Mouse (Mus musculus): Measurements from ENCODE around the gene Tbx6.
"Not testable (repeated sequence)": the region's sequence is repeated elsewhere in the genome, so short reads cannot be mapped to it uniquely, and the experiment has no call there.

The Tbx6 gene

GRCm38 (mm10) chr7:126770784-126771183 is 10.5 kb upstream of the Tbx6 start:
- no peak for DNase-seq

GRCm38 (mm10) chr7:126773351-126773750 is 7.9 kb upstream of the Tbx6 start:
- DNase-seq, result no peak

GRCm38 (mm10) chr7:126774463-126774862 is 6.8 kb upstream of the Tbx6 start:
- DNase-seq, result no peak

- no peak for DNase-seq
Observed at GRCm38 (mm10) chr7:126775185-126775977, 5.9 kb upstream of the Tbx6 start.

GRCm38 (mm10) chr7:126775978-126776234 is 5.4 kb upstream of the Tbx6 start:
- no peak for DNase-seq

- DNase-seq, result peak; percentile 97
Observed at GRCm38 (mm10) chr7:126776598-126777057, 4.7 kb upstream of the Tbx6 start, which contains the start of gene Ypel3. Gene Ypel3 (plus strand): TSS chr7:126776955.

GRCm38 (mm10) chr7:126777476-126777875 is 3.8 kb upstream of the Tbx6 start:
- peak; percentile 57 for DNase-seq

- no peak for DNase-seq
Observed at GRCm38 (mm10) chr7:126778147-126778546, 3.1 kb upstream of the Tbx6 start.

- DNase-seq, result not testable (repeated sequence)
Observed at GRCm38 (mm10) chr7:126779101-126779500, 2.2 kb upstream of the Tbx6 start.

GRCm38 (mm10) chr7:126779983-126780970 is 1.0 kb upstream of the Tbx6 start:
- peak; percentile 89 for DNase-seq

- no peak for DNase-seq
Observed at GRCm38 (mm10) chr7:126781661-126782370, 533 bp downstream of the Tbx6 start.

- DNase-seq, result no peak
Observed at GRCm38 (mm10) chr7:126782693-126783092, 1.4 kb downstream of the Tbx6 start.

GRCm38 (mm10) chr7:126784469-126784868 is 3.2 kb downstream of the Tbx6 start:
- no peak for DNase-seq

GRCm38 (mm10) chr7:126785056-126785455 is 3.8 kb downstream of the Tbx6 start:
- DNase-seq, result no peak

- DNase-seq, result no peak
Observed at GRCm38 (mm10) chr7:126786142-126786541, 4.9 kb downstream of the Tbx6 start.

- DNase-seq, result no peak
Observed at GRCm38 (mm10) chr7:126789141-126789540, 7.9 kb downstream of the Tbx6 start.

GRCm38 (mm10) chr7:126791851-126792720 is 10.8 kb downstream of the Tbx6 start, which contains the start of gene Ppp4c:
Gene Ppp4c (minus strand): TSS chr7:126792496.
- DNase-seq, result peak; percentile 97

- no peak for DNase-seq
Observed at GRCm38 (mm10) chr7:126792721-126793443, 11.6 kb downstream of the Tbx6 start.

- DNase-seq, result no peak
Observed at GRCm38 (mm10) chr7:126793456-126794270, 12.4 kb downstream of the Tbx6 start.

GRCm38 (mm10) chr7:126794271-126794605 is 13.0 kb downstream of the Tbx6 start:
- no peak for DNase-seq
